Mouse (Mus musculus) liver, embryonic 15.5 days (tissue): ENCODE data around the gene Trappc6a. TPM values are rescaled to one million over a fixed set of nuclear protein-coding genes. Genes with fewer than 3 reads are reported as not detected.
"Not testable (repeated sequence)": the region's sequence is repeated elsewhere in the genome, so short reads cannot be mapped to it uniquely, and the experiment has no call there.

Source experiments
- ATAC-seq: fragments of 200-750 bp; cut with Nextera tagmentation; 2 replicates; pipeline ENCODE4 v1.8.0; 2017; ENCODE audit warnings: moderate number of reproducible peaks, mild to moderate bottlenecking, moderate library complexity; ENCODE audit not compliant: insufficient read depth
- H3K27ac ChIP-seq: fragments of 300-500 bp; sonication (generic); replicated peaks from 2 replicates; pipeline ENCODE4 v1.5.1; 2015; ENCODE audit warnings: mild to moderate bottlenecking, inconsistent platforms
- H3K27me3 ChIP-seq: fragments of 300-500 bp; sonication (generic); 2 replicates; pipeline ENCODE4 v1.6.1; 2015; ENCODE audit warnings: mild to moderate bottlenecking, inconsistent platforms
- H3K36me3 ChIP-seq: fragments of 300-500 bp; sonication (generic); replicated peaks from 2 replicates; pipeline ENCODE4 v1.6.1; 2015; ENCODE audit warnings: moderate library complexity, mild to moderate bottlenecking, inconsistent platforms
- H3K4me1 ChIP-seq: fragments of 300-500 bp; sonication (generic); replicated peaks from 2 replicates; pipeline ENCODE4 v1.6.1; 2015; ENCODE audit warnings: inconsistent platforms
- H3K4me2 ChIP-seq: fragments of 300-500 bp; sonication (generic); 2 replicates; pipeline ENCODE4 v1.6.1; 2015; ENCODE audit warnings: moderate library complexity, mild to moderate bottlenecking, inconsistent platforms
- H3K4me3 ChIP-seq: fragments of 300-500 bp; sonication (generic); replicated peaks from 2 replicates; pipeline ENCODE4 v1.5.1; 2015; ENCODE audit warnings: mild to moderate bottlenecking, inconsistent platforms
- H3K9ac ChIP-seq: fragments of 300-500 bp; sonication (generic); 2 replicates; pipeline ENCODE4 v1.6.1; 2015; ENCODE audit warnings: moderate library complexity, mild to moderate bottlenecking, inconsistent platforms
- H3K9me3 ChIP-seq: fragments of 300-500 bp; sonication (generic); replicated peaks from 2 replicates; pipeline ENCODE4 v1.6.1; 2016; ENCODE audit warnings: inconsistent platforms
- WGBS: fragments of 180-500 bp; shearing (Covaris S2); methylation state at CpG from one replicate; pipeline ENCODE4 v1.1.7; 2015; ENCODE audit warnings: mixed read lengths; ENCODE audit not compliant: insufficient replicate concordance; 5-methylcytosine and 5-hydroxymethylcytosine counted together
- polyA plus RNA-seq: library from polyadenylated mRNA; unstranded; fragments of >200 nt; fragmentation: Nextera tagmentation; extraction: Ambion mirVana; gene quantifications from 2 replicates; pipeline ENCODE4 v1.2.1, GENCODE M21; 2015

The Trappc6a gene
- polyA plus RNA-seq, 1 experiment from 2014 or later = 42.0 TPM

DNA sequence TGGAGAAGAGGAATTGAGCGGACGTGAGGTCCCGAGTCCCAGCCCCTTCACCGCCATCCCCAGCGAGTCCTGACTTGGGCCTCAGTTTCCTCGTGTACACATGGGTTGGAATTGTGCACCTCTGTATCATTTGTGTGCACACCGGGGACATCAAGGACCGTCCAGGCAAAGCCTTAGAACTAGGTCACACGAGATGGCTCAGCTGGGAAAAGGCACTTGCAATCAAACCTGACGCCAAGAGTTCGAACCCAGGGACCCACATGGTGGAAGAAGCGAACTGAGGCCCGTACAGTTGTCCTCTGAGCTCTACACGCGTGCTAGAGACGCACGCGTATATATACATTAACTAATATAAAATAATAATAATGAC is 598 bp upstream of the Trappc6a start:
- H3K4me2 ChIP-seq = peak overlapping the region; percentile 93
- H3K27me3 ChIP-seq = 0 out of 2 replicates have a peak, but pooled peaks cover 8% of the 10 kb centered on the region
- peaks cover 39% of the 10 kb centered on the region for H3K4me1 ChIP-seq
- no peaks in the 10 kb centered on the region for H3K36me3 ChIP-seq
- ATAC-seq = no peak
- H3K9me3 ChIP-seq = no peaks in the 10 kb centered on the region
- peak overlapping the region; percentile 78 for H3K9ac ChIP-seq
- WGBS = 2% methylated on average over 18 of the region's 18 CpGs
- H3K27ac ChIP-seq = peak overlapping the region; percentile 88; the same call in 1 of the 2 replicates
- peak overlapping the region; percentile 93 for H3K4me3 ChIP-seq

DNA sequence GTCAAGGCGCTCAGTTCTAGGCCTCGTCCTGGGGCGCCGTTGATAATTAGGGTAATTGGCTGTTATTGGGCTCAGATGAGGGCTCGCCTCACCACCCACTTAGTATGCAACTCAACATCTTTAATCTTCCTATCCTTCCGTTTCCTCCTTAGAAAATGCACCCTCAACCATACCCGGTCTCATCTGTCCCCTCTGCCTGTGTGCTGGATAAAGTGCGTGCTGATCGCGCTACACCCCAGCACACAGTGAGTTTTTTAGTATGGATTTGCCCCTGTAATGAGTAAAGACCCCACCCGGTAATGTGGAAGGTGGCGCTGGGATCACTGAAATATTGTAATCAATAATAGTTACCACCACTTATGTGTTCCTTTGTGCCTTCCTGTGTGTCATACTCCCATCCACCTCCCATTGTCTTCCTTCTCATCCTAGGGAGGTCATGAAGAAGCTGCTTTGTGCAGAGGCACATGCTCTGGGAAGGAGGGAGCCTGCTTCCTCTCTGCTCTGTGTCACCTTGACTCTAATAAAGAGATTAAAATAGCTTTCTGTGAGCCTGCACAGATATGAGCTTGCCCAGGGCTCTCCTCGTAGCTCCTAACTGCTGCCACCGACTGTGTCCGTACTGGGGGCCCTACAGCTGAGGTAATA is 851 bp downstream of the Trappc6a start:
- Histone ChIP-seq H3K36me3 (no peaks in the 10 kb centered on the region), H3K27ac (peak overlapping the region; percentile 88), H3K4me2 (peak overlapping the region; percentile 93), H3K4me3 (peak overlapping the region; percentile 93), H3K9me3 (no peaks in the 10 kb centered on the region), H3K27me3 (0 out of 2 replicates have a peak, but pooled peaks cover 8% of the 10 kb centered on the region), H3K9ac (peak overlapping the region; percentile 78), H3K4me1 (peaks cover 33% of the 10 kb centered on the region)
- ATAC-seq = peak; percentile 19
- whole genome bisulfite sequencing = 2% methylated on average over 15 of the region's 15 CpGs

DNA sequence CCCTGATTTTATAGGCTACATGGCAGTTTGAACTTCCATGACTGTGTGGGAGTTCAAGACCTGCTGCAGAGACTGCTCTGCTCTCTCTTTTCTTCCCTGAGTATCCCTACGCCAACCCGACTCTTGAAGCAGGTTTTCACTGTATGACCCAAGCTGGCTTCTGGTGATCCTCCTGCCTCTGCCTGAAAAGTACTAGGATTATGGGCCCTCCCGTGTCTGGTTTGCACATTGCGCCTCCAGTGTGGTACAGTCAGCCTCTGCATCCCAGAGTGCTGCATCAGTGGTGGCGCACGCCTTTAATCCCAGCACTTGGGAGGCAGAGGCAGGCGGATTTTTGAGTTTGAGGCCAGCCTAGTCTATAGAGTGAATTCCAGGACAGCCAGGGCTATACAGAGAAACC is 1.6 kb downstream of the Trappc6a start:
- Histone ChIP-seq H3K4me3 (peak overlapping the region; percentile 93; the same call in 1 of the 2 replicates), H3K4me2 (peak overlapping the region; percentile 93), H3K36me3 (no peaks in the 10 kb centered on the region), H3K27ac (no peak overlapping the region), H3K9me3 (no peaks in the 10 kb centered on the region), H3K9ac (no peak overlapping the region), H3K4me1 (peaks cover 33% of the 10 kb centered on the region), H3K27me3 (0 out of 2 replicates have a peak, but pooled peaks cover 8% of the 10 kb centered on the region)
- ATAC-seq = no peak
- 77% methylated on average over 7 of the region's 7 CpGs for WGBS

DNA sequence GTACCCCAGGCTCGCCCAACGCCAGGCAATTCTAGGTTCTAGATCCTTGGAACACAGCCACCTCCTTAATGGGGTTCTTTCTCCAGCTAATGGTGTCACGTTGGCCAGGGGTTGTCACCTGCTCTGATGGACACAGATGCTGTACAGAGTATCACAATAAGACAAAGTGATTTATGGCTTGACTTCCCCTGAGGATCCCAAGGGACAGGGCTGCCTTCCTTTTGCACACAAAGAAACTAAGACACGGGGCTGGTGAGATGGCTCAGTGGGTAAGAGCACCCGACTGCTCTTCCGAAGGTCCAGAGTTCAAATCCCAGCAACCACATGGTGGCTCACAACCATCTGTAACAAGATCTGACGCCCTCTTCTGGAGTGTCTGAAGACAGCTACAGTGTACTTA is 3.7 kb downstream of the Trappc6a start:
- H3K27me3 ChIP-seq = peaks cover 28% of the 10 kb centered on the region
- not testable (repeated sequence) for H3K9me3 ChIP-seq, H3K36me3 ChIP-seq, ATAC-seq, H3K4me3 ChIP-seq, H3K27ac ChIP-seq, H3K9ac ChIP-seq, H3K4me2 ChIP-seq
- 71% methylated on average over 7 of the region's 7 CpGs for WGBS
- peaks cover 26% of the 10 kb centered on the region for H3K4me1 ChIP-seq

DNA sequence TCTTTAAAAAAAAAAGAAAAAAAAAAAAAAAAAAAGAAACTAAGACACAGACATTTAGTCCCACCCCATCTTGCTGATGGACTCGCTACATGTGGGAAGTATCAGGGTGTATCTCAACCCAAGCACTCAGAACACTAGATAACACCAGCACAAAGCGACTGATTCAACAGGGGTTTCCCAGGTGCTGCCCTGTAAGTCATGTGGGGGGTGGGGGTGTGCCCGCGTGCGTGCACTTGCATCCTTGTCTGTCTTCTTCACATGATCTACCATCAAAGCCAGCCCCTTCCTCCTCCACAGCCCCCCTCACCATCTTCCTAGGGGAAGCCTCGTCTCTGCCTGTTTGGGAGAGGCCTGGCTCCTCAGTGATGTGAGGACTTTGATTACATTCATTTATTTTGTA is 4.2 kb downstream of the Trappc6a start:
- Histone ChIP-seq H3K27me3 (peaks cover 28% of the 10 kb centered on the region), H3K4me1 (peaks cover 21% of the 10 kb centered on the region), H3K4me2 (no peak overlapping the region), H3K4me3 (no peak overlapping the region), H3K9me3 (no peaks in the 10 kb centered on the region), H3K36me3 (no peaks in the 10 kb centered on the region), H3K9ac (no peak overlapping the region), H3K27ac (no peak overlapping the region)
- no peak for ATAC-seq
- WGBS = 49% methylated on average over 6 of the region's 6 CpGs

DNA sequence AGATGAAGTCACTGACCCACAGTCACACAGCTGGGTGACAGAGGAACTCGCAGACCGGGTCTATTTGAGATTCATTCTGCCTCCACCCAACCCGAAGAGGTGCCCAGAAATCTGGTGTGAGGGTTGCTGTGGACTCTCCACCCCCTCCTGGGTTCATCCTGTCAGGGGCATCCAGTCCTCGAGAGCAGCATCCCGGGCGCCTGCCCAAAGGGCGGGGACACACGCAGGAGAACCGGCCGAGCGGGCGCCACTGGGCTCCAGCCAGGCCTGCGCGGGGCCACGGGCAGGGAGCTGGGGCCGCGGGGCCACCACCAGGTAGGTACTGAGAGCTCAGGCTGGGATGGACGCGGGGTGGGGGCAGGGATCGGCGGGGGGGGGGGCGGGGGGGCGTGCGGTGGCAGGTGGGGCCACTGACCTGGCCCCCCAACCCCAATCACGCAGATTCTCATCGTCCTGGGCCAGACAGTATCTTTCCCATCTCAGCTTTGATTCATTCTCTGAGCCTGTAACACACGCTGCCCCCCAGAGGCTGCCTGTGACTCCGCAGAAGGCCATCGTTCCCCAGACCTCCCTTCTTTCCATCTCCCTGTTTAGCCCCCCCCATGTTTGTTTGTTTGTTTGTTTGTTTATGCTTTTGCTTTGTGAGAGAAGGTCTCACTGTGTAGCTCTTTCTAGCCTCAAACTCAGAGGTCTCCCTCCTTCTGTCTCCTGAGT is 9.6 kb downstream of the Trappc6a start, which contains the start of gene Nkpd1:
TSS of gene Nkpd1 (plus strand) at position 187 of the 714 bp plus-strand sequence.
- 5% methylated on average over 29 of the region's 29 CpGs for WGBS
- no peak for ATAC-seq
- Histone ChIP-seq H3K4me1 (peaks cover 11% of the 10 kb centered on the region), H3K4me3 (no peak within 1 kb of the TSS), H3K36me3 (no peaks in the 10 kb centered on the region), H3K4me2 (no peak within 1 kb of the TSS; the same call in 1 of the 2 replicates), H3K9ac (no peak within 1 kb of the TSS), H3K27me3 (peaks cover 80% of the 10 kb centered on the region), H3K9me3 (no peaks in the 10 kb centered on the region), H3K27ac (no peak within 1 kb of the TSS)

DNA sequence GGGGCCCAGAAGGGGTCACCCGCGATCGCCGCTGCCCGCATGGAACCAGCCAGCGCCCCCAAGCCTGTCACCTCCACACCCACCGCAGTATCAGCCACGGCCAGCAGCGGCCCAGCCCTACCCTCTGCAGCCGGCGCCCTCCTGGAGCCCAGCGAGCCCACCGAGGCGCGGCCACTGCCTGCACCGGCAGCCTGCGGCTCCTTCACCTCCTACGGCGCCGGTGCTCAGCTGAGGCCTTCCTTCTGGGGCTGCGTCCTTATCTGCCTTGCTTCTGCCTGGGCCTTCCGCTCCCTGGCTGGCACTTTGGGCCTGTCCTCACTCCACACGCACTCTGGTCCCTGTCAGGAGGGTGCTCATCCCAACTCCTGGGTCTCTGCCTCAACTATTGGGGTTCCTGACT is 11.8 kb downstream of the Trappc6a start:
- H3K4me2 ChIP-seq = peak overlapping the region; percentile 44
- H3K27me3 ChIP-seq = peaks cover 100% of the 10 kb centered on the region
- no peaks in the 10 kb centered on the region for H3K9me3 ChIP-seq
- H3K36me3 ChIP-seq = no peaks in the 10 kb centered on the region
- 4% methylated on average over 22 of the region's 23 CpGs for WGBS
- H3K27ac ChIP-seq = no peak overlapping the region
- 0 out of 2 replicates have a peak overlapping the region, but pooled peaks have one; percentile 12 for H3K4me3 ChIP-seq
- no peak overlapping the region for H3K9ac ChIP-seq
- no peak for ATAC-seq
- peaks cover 28% of the 10 kb centered on the region for H3K4me1 ChIP-seq

DNA sequence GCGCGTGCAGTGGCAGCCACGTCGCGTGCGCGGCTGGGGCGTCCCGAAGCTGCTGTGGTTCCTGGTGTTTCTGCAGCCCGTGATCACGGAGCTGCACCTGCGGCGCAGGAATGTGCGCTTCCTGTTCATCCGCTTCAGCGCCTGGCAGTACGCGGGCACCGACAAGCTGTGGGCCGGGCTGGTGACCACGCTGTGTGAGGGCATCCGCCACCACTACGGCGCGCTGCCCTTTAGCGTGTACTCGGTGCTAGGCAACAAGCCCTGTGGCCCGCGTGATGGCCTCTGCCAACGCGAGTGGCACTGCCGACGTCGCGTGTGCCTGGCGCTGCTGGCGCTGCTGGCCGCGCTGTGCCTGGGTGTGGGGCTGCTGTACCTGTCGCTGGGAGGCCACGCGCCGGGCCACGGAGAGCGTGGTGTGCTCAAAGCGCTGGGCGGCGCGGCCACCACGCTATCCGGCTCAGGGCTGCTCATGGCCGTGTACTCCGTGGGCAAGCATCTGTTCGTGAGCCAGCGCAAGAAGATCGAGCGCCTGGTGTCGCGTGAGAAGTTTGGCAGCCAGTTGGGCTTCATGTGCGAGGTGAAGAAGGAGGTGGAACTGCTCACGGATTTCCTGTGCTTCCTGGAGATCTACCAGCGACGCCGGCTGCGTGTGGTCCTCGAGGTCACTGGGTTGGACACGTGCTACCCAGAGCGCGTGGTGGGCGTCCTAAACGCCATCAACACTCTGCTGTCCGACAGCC is 15.0 kb downstream of the Trappc6a start:
- 12% methylated on average over 72 of the region's 72 CpGs for WGBS
- Histone ChIP-seq H3K27me3 (peaks cover 84% of the 10 kb centered on the region), H3K36me3 (no peaks in the 10 kb centered on the region), H3K4me1 (peaks cover 28% of the 10 kb centered on the region), H3K27ac (no peak overlapping the region), H3K4me2 (peak overlapping the region; percentile 61), H3K4me3 (peak overlapping the region; percentile 37; the same call in 1 of the 2 replicates), H3K9ac (no peak overlapping the region), H3K9me3 (no peaks in the 10 kb centered on the region)
- ATAC-seq = no peak

DNA sequence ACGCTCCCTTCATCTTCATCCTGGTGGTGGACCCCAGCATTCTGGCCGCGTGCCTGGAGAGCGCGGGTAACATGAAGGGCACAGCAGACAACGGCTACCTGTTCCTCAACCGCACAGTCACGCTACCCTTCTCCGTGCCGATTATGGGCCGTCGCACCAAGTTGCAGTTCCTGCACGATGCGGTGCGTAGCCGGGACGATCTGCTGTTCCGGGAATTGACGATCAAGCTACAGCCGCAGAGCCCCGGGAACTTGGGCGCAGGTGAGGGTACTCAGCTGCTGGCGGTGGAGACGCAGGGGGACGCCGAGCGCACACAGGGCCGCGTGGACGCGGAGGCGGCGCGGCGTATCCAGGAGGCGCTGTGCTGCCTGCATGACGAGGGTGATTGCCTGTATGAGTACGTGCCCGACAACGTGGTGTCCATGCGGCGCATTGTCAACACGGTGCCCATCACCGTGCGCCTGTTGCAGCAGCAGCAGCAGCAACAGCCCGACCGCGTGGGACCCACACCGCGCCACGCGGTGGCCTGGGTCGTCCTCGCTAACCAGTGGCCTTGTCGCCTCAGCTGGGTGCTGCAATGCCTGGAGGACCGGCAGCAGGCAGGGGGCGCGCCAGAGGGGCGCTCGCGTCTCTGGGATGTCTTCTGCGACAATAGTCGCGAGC is 15.7 kb downstream of the Trappc6a start:
- no peaks in the 10 kb centered on the region for H3K9me3 ChIP-seq
- ATAC-seq = peak; percentile 13; the same call in 1 of the 2 replicates
- H3K9ac ChIP-seq = no peak overlapping the region
- H3K4me1 ChIP-seq = peaks cover 28% of the 10 kb centered on the region
- H3K4me2 ChIP-seq = peak overlapping the region; percentile 61
- no peak overlapping the region for H3K27ac ChIP-seq
- peaks cover 76% of the 10 kb centered on the region for H3K27me3 ChIP-seq
- WGBS = under 1% methylated on average over 64 of the region's 64 CpGs
- H3K4me3 ChIP-seq = peak overlapping the region; percentile 37
- H3K36me3 ChIP-seq = 0 out of 2 replicates have a peak, but pooled peaks cover 3% of the 10 kb centered on the region

DNA sequence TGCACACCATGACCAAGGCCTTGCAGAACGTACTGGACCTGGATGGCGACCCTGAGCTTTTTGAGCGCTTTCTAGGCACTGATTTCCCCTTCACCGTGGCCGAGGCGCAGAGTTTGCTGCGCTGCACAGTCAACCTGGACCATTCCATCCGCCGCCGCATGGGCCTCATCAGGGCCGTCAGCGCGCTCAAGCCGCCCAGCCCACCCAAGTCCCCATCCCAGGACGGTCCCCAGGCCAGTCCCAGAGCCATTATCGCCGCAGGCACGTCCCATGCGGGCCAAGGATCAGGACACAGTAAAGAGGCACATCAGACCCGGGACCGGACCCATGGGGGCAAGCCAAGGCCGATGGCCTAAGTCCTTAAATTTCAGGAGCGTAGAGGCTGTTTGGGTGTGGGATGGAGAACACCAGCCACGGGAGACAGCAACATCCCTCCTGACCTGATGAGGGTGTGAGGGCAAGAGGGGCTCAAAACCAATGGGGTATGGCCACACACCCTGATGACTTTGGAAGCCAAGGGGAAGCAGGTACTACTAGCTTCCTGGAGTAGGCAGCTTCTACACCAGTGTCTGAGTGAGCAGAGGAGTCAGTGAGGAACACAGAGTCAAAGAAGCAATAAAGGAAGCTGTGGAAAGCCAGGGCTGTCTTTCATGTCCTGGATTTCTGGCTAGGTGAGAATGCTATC is 16.4 kb downstream of the Trappc6a start:
- 20% methylated on average over 24 of the region's 24 CpGs for WGBS
- Histone ChIP-seq H3K9ac (no peak overlapping the region), H3K4me3 (peak overlapping the region; percentile 37; the same call in 1 of the 2 replicates), H3K36me3 (peaks cover 8% of the 10 kb centered on the region), H3K27me3 (peaks cover 70% of the 10 kb centered on the region), H3K9me3 (no peaks in the 10 kb centered on the region), H3K4me2 (peak overlapping the region; percentile 61), H3K4me1 (peaks cover 27% of the 10 kb centered on the region), H3K27ac (no peak overlapping the region)
- ATAC-seq = no peak
